In the genomic region with DNA sequence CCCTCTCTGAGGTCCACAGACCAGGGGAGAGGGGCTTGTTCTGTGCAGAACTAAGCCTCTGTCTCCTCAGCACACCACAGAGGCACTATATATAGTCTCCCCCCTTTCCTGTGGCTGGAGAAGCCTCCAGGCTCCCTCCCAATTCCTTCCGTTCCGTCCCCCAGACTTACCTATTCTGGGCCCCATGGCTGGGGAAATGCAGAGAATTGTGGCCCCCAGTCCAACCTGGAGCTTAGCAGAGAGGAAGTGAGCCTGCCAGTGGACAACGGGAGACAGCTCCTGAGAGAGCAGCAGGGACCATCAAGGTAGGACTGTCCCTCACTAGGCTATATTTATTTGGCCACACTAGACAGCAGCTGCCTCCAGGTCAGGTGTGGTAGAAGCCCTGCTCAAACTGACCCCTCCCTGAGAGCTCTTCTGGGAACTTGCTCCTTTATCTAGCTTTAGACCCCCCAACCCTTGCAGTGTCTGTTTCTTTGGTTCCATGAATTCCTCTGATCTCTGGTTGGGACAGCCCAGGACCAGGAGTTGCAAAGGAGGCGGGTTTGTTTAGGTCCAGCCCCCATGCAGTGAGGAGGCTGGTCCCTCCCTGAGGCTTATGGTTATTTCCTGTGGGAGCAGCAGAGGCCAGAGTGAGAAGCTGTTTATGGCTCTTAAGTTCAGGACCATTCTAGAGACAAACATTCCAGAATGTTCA, we compare ENCODE assay signal across 8 mouse cellular contexts. TPM values are rescaled to one million over a fixed set of nuclear protein-coding genes. Genes with fewer than 3 reads are reported as not detected.
DNase-seq lines count a peak whose midpoint lies in the region; ATAC-seq lines count a peak whose summit lies in the region.

No protein-coding gene starts in this region.

- no peak overlapping the region for H3K4me3 ChIP-seq in hindbrain, embryonic 12.5 days
- no peak overlapping the region for H3K4me3 ChIP-seq in limb, embryonic 13.5 days

- H3K4me2 ChIP-seq in hindbrain, embryonic 12.5 days (replicated peaks) = no peak overlapping the region
- peak overlapping the region; percentile 3; the same call in 1 of the 2 replicates for H3K4me2 ChIP-seq in limb, embryonic 13.5 days (replicated peaks)

- peaks cover 13% of the 10 kb centered on the region for H3K4me1 ChIP-seq in hindbrain, embryonic 12.5 days
- peaks cover 23% of the 10 kb centered on the region for H3K4me1 ChIP-seq in limb, embryonic 13.5 days

- ATAC-seq in hindbrain, embryonic 12.5 days (ENCODE audit: low FRiP score) = no peak
- ATAC-seq in limb, embryonic 13.5 days (ENCODE audit: low FRiP score, low read depth) = peak; percentile 70; the same call in 1 of the 2 replicates

- H3K27ac ChIP-seq in hindbrain, embryonic 12.5 days = peak overlapping the region; percentile 23; the same call in 1 of the 2 replicates
- H3K27ac ChIP-seq in limb, embryonic 13.5 days = peak overlapping the region; percentile 6; the same call in 1 of the 2 replicates

- H3K9ac ChIP-seq in hindbrain, embryonic 12.5 days = no peak overlapping the region
- no peak overlapping the region for H3K9ac ChIP-seq in limb, embryonic 13.5 days

- WGBS in hindbrain, embryonic 12.5 days = 72% methylated on average over 4 of the region's 4 CpGs
- WGBS in limb, embryonic 13.5 days = 43% methylated on average over 4 of the region's 4 CpGs

- no peaks in the 10 kb centered on the region for H3K9me3 ChIP-seq in hindbrain, embryonic 12.5 days (replicated peaks)
- no peaks in the 10 kb centered on the region for H3K9me3 ChIP-seq in limb, embryonic 13.5 days

- no peaks in the 10 kb centered on the region for H3K27me3 ChIP-seq in hindbrain, embryonic 12.5 days
- peaks cover 7% of the 10 kb centered on the region; the same call in 1 of the 2 replicates for H3K27me3 ChIP-seq in limb, embryonic 13.5 days

- no peaks in the 10 kb centered on the region for H3K36me3 ChIP-seq in hindbrain, embryonic 12.5 days
- H3K36me3 ChIP-seq in limb, embryonic 13.5 days = no peaks in the 10 kb centered on the region

- DNase-seq in adrenal gland, adult 2 months = peak; percentile 74
- no peak for DNase-seq in adrenal gland, adult 8-10 months
- peak; percentile 55 to 70 for DNase-seq in adrenal gland, postnatal 36 days
- DNase-seq in cerebellum, adult 18-20 months = no peak
- DNase-seq in thymus, postnatal 0 days (ENCODE audit: low spot score) = no peak
- DNase-seq in natural killer cell, adult 2 months (ENCODE audit: low spot score in 2 of 2) = no peak

RNA-seq across cellular contexts. Expression of a gene that starts 4.7 kb away (rescaled TPM):
- 10 to 100 TPM; 22.9 to 23.0 TPM for total RNA-seq in adrenal gland, adult 2 months (2021)
- 34.6 and 49.7 TPM in 2 replicates for polyA plus RNA-seq in adrenal gland, adult 2 months (2012; rRNA removed)
- total RNA-seq in adrenal gland, adult 8-10 months (2022) = 10 to 100 TPM; 25.3 to 35.2 (median 31.5) TPM
- 10 to 100 TPM; 18.3 to 27.4 TPM for total RNA-seq in adrenal gland, postnatal 36 days (2021)
- polyA plus RNA-seq in hindbrain, embryonic 12.5 days (2016; fragmentation: Nextera tagmentation; extraction: Ambion mirVana) = 3.2 and 3.8 TPM in 2 replicates
- 2.0 and 2.6 TPM in 2 replicates for polyA plus RNA-seq in limb, embryonic 13.5 days (2015; fragmentation: Nextera tagmentation; extraction: Ambion mirVana)
- 11.3 and 13.9 TPM in 2 replicates for polyA plus RNA-seq in thymus, postnatal 0 days (2015; fragmentation: Nextera tagmentation; extraction: Ambion mirVana)

RNA-seq across cellular contexts. Expression of a gene that starts 23.6 kb away (rescaled TPM):
- total RNA-seq in adrenal gland, adult 2 months (2021) = not detected
- not detected in 2 replicates for polyA plus RNA-seq in adrenal gland, adult 2 months (2012; rRNA removed)
- not detected for total RNA-seq in adrenal gland, adult 8-10 months (2022)
- total RNA-seq in adrenal gland, postnatal 36 days (2021) = not detected
- polyA plus RNA-seq in hindbrain, embryonic 12.5 days (2016; fragmentation: Nextera tagmentation; extraction: Ambion mirVana) = not detected in 2 replicates
- polyA plus RNA-seq in limb, embryonic 13.5 days (2015; fragmentation: Nextera tagmentation; extraction: Ambion mirVana) = not detected in 2 replicates
- not detected in 2 replicates for polyA plus RNA-seq in thymus, postnatal 0 days (2015; fragmentation: Nextera tagmentation; extraction: Ambion mirVana)

RNA-seq across cellular contexts. Expression of a gene that starts 56.8 kb away (rescaled TPM):
- not detected for total RNA-seq in adrenal gland, adult 2 months (2021)
- not detected in 2 replicates for polyA plus RNA-seq in adrenal gland, adult 2 months (2012; rRNA removed)
- total RNA-seq in adrenal gland, adult 8-10 months (2022) = not detected
- total RNA-seq in adrenal gland, postnatal 36 days (2021) = not detected
- not detected in 2 replicates for polyA plus RNA-seq in hindbrain, embryonic 12.5 days (2016; fragmentation: Nextera tagmentation; extraction: Ambion mirVana)
- not detected in 2 replicates for polyA plus RNA-seq in limb, embryonic 13.5 days (2015; fragmentation: Nextera tagmentation; extraction: Ambion mirVana)
- polyA plus RNA-seq in thymus, postnatal 0 days (2015; fragmentation: Nextera tagmentation; extraction: Ambion mirVana) = not detected in 2 replicates

Comparison
In these comparisons a context has a peak if more than half of its experiments do, and no peak if none do; other contexts are left out.
1. DNase-seq: peak in adrenal gland, adult 2 months (single experiment) and adrenal gland, postnatal 36 days (2 of 2); none in adrenal gland, adult 8-10 months (single experiment), cerebellum, adult 18-20 months (0 of 2), thymus, postnatal 0 days (single experiment) and natural killer cell, adult 2 months (0 of 2).